Mouse (Mus musculus): ENCODE data around the gene Map6.

Gene Map6

GRCm38 (mm10) chr7:99313253-99313652 is 46.0 kb downstream of the Map6 start:
- no peak for DNase-seq (ENCODE audit: low spot score in 2 of 2)

DNA sequence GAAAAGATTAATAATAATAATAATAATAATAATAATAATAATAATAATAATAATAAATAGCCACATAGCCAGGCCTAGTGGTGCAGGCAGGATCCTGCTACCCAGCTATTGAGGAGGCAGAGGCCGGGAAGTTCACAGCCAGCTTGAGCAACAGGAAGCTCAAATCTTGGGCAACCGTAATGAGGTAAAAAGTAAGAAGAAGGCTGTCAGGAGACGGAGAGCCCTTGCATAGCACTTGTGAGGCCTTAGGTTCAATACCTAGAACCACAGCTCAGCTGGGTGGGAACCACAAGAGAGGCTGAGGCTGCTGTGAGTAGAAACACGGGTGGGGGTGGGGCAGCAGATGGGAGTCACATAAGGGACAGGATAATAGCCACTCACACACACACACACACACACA is 47.3 kb downstream of the Map6 start:
- no peak for DNase-seq (ENCODE audit: low spot score in 2 of 2)

- DNase-seq (ENCODE audit: low spot score in 2 of 2), result no peak
Observed at GRCm38 (mm10) chr7:99316207-99316606, 49.0 kb downstream of the Map6 start.

DNA sequence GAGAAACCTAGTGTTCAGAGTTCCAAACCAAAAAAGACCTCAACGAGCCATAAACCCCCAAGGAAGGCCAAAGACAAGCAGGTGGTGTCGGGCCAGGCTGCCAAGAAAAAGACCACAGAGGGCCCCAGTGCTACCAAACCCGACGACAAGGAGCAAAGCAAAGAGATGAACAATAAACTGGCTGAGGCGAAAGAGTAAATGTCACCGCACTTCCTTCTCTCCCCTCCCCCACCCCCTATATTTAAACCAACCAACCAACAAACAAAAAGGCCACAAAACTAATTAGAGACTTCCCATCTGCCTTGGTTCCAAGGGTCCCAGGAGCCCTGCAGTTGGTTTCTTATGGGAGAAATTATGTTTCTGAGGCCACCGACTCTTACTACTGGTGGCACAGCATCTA is 50.2 kb downstream of the Map6 start:
- DNase-seq (ENCODE audit: low spot score in 2 of 2), result no peak

GRCm38 (mm10) chr7:99320524-99320923 is 53.3 kb downstream of the Map6 start:
- no peak for DNase-seq (ENCODE audit: low spot score in 2 of 2)

DNA sequence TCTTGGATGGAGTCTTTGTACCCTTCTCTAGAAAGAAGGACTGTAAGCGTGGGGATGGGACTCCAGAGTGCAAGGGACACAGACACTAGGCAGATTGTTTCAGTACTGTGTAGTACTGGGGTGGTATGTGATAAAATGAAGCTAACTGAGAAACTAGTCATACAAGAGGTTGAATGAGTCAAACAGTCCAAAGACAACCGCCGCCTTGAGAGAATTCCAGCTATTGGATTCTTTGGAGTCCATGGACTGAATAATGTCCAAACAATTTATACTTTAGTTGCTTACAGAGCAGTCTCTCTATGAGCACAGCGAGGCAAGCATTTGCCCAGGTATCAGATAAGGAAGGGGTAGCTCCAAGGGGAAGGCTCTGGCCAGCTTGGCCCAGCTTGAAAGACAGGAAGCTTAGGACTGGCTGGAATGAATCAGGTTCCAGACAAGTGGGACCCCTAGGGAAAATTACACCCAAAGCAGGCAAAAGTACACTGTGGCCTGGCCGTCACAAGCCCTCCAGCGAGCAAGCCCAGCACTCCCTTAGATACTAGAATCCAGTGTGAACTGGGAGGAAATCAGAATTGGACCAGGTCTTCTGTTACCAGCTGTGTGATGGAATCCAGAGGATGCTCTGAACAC is 55.6 kb downstream of the Map6 start:
- DNase-seq (ENCODE audit: low spot score in 2 of 2), result no peak

DNA sequence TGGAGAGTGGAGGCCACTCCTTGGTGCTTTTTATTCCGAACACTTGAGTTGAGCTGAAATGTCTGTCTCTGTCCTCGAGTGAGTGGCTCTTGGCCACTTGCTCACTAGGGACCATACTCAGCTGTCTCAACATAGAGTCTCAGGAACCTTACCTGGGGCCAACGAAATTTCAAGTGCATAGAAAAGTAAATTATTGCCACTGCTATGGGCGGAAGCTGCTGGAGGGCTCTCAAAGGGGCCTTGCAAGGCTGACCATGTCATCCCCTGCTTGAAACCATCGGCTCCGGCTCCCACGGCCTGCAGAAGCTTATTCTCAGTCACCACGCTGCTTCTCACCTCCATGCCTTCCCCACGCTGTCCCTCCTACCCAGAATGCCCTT is 56.1 kb downstream of the Map6 start:
- DNase-seq (ENCODE audit: low spot score in 2 of 2), result no peak

- DNase-seq (ENCODE audit: low spot score in 2 of 2), result no peak
Observed at GRCm38 (mm10) chr7:99324810-99325209, 57.6 kb downstream of the Map6 start.

GRCm38 (mm10) chr7:99326128-99326527 is 58.9 kb downstream of the Map6 start:
- DNase-seq (ENCODE audit: low spot score in 2 of 2), result no peak

- DNase-seq (ENCODE audit: low spot score in 2 of 2), result no peak
Observed at GRCm38 (mm10) chr7:99328847-99329246, 61.6 kb downstream of the Map6 start.

GRCm38 (mm10) chr7:99330012-99330411 is 62.8 kb downstream of the Map6 start:
- no peak for DNase-seq (ENCODE audit: low spot score in 2 of 2)

DNA sequence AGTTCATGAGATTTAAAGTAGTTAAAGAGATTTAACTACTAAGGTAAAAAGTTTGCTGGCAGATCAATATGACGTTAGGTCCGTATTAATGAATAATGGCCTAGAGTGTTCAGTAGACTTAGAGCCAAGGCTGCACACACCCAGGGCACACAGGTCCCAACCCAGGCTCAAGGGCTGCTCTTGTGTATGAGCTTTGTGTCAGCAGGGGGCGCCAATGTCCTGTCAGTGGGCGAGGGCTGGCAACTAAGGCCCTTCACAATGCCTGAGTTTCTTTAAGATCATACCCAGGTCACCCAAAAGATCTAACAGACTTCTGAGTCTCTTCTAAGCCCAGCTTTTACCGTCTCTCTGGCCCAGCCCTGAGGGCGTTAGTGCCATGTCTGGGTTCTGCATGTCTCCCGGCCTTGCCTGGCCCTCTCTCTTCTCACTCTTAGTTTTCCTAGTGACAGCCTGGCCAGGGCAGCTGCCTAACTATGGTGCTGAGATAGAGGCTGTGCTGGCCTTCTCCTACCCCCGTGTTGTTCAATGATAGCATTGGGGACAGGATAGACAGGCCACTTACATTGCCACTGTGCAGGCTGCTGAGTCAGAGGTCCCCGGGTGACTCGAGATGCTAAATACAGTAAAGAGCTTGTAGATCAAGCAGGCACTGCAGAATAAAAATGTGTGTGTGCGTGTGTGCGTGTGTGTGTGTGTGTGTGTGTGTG is 65.7 kb downstream of the Map6 start:
- peak; percentile 67 to 72 for DNase-seq (ENCODE audit: low spot score in 2 of 2)

- no peak for DNase-seq (ENCODE audit: low spot score in 2 of 2)
Observed at GRCm38 (mm10) chr7:99340736-99341135, 73.5 kb downstream of the Map6 start.

DNA sequence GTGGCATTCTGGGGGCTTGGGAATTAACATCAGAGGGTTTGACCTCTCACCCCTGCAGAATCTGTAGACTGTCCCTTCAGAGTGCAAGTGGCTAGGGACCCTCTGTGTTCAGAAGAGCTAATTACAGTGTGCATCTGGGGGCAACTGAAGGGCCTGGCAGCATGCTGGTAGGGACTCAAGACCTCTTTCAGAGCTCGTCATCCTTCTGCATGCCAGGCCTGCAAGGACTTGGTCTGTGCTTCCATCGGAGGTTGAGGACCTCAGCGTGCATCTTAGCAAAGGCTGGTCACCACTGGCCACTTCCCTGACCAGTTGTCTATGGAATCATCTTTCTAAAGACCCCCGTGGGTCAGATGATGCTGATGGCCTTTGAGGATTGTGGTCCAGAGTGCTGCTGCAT is 76.3 kb downstream of the Map6 start:
- DNase-seq (ENCODE audit: low spot score in 2 of 2), result no peak

- no peak for DNase-seq (ENCODE audit: low spot score in 2 of 2)
Observed at GRCm38 (mm10) chr7:99347268-99347667, 80.0 kb downstream of the Map6 start.

- DNase-seq (ENCODE audit: low spot score in 2 of 2), result no peak
Observed at GRCm38 (mm10) chr7:99348883-99349282, 81.6 kb downstream of the Map6 start.

DNA sequence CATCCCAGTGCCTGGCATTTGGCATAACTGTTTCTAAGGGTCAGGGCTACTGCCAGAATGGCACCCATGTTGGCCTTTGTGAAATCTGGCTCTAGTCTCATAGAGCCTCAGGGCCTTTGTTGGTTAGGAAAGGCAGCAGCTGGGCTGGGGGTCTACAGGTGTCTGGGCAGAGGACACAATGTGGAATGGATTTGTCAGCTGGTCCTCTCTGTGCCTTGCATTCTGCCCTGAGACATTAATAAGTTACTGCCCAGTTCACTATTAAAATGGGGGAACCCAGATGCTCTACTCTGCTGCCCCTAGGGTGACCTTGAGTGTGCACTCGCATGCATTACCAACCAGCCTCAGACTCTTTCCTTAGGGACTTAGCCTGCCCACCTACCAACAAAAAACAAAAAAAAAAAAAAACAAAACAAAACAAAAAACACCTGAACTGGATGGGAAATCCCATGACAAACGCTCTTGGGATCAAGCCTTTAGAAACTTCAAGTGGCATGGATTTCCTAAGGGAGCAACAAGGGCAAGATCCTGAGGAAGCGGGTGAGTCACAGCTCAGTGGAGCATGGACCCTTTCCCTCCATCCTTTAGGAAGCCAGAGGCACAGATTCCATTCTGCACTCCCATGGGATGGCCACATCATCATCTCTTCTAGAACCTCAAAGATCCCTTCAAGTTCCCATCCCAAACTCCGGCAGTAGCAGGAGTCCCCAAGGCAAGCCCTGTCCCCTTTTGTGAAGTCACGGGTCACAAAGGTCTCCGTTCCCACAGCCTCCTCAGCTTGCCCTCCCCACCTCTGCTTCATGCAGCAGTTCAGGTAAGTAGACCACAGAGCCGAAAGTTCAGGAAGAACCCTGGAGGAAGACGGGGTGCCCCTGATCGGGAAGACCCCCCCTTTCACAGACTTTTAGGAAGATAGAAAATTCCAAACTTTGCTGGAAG is 82.8 kb downstream of the Map6 start:
- no peak for DNase-seq (ENCODE audit: low spot score in 2 of 2)

- DNase-seq (ENCODE audit: low spot score in 2 of 2), result no peak
Observed at GRCm38 (mm10) chr7:99351104-99351801, 84.0 kb downstream of the Map6 start.

DNA sequence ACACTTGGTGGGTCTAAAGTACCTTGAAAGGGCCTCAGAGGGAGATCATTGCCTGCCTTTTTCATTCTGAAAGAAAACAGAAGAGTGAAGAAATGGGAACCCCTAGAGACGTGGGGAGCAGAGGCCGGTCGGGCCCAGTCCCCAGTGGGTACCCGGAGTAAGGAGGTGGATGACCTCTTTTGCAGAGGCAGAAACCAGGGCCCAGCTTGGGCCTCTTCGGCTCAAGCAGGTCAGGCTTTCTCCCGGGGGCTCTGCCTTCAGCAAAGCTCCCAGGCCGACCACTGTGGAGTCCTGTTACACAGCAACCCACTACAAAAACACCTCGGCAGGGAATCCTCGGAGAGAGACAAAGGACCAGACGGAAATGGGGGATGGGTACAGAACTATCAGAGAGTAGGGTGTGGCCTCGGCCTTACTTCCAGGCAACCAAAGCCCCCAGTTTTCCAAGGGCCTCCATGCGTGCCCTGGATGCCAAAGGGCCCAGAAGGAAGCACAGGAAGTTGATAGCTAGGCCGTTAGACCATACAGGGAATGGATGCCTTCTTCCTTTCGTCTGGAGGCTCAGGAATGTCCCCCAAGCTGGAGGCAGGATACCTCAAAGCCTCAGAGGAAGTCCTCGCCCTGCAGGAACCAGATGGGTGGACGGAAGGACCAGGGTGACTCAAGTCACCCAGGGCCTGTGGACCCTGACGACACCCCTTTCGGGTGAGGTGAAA is 84.7 kb downstream of the Map6 start:
- DNase-seq (ENCODE audit: low spot score in 2 of 2), result no peak

- peak in 1 of 2 experiments; percentile 21 for DNase-seq (ENCODE audit: low spot score in 2 of 2)
Observed at GRCm38 (mm10) chr7:99352526-99353400, 85.5 kb downstream of the Map6 start, which contains the start of gene Serpinh1. Serpinh1 (minus strand) TSS chr7:99353239.
